Mouse (Mus musculus) intestine, embryonic 15.5 days (tissue): ENCODE results near the gene Sh3pxd2b. TPM values are rescaled to one million over a fixed set of nuclear protein-coding genes. Genes with fewer than 3 reads are reported as not detected.

ENCODE experiments used
- ATAC-seq: fragments of 200-750 bp; cut with Nextera tagmentation; 2 replicates; pipeline ENCODE4 v1.8.0; 2017; ENCODE audit warnings: moderate TSS enrichment, moderate library complexity
- H3K27ac ChIP-seq: fragments of 300-500 bp; sonication (generic); 2 replicates; pipeline ENCODE4 v1.5.1; 2015; ENCODE audit warnings: mild to moderate bottlenecking, inconsistent platforms
- H3K27me3 ChIP-seq: fragments of 300-500 bp; sonication (generic); replicated peaks from 2 replicates; pipeline ENCODE4 v1.6.1; 2015; ENCODE audit warnings: inconsistent platforms
- H3K36me3 ChIP-seq: fragments of 300-500 bp; sonication (generic); 2 replicates; pipeline ENCODE4 v1.6.1; 2015; ENCODE audit warnings: inconsistent platforms
- H3K4me1 ChIP-seq: fragments of 300-500 bp; sonication (generic); replicated peaks from 2 replicates; pipeline ENCODE4 v1.6.1; 2015; ENCODE audit warnings: inconsistent platforms
- H3K4me2 ChIP-seq: fragments of 300-500 bp; sonication (generic); replicated peaks from 2 replicates; pipeline ENCODE4 v1.6.1; 2015; ENCODE audit warnings: mild to moderate bottlenecking, inconsistent platforms
- H3K4me3 ChIP-seq: fragments of 300-500 bp; sonication (generic); replicated peaks from 2 replicates; pipeline ENCODE4 v1.5.1; 2015; ENCODE audit warnings: inconsistent platforms
- H3K9ac ChIP-seq: fragments of 300-500 bp; sonication (generic); 2 replicates; pipeline ENCODE4 v1.6.1; 2015; ENCODE audit warnings: inconsistent platforms
- H3K9me3 ChIP-seq: fragments of 300-500 bp; sonication (generic); 2 replicates; pipeline ENCODE4 v1.6.1; 2016; ENCODE audit warnings: inconsistent platforms
- WGBS: fragments of 180-500 bp; shearing (Covaris S2); methylation state at CpG from one replicate; pipeline ENCODE4 v1.1.7; 2015; 5-methylcytosine and 5-hydroxymethylcytosine counted together
- polyA plus RNA-seq: library from polyadenylated mRNA; unstranded; fragments of >200 nt; fragmentation: Nextera tagmentation; extraction: Ambion mirVana; gene quantifications from 2 replicates; pipeline ENCODE4 v1.2.1, GENCODE M21; 2015

The Sh3pxd2b gene
- polyA plus RNA-seq, 1 experiment from 2014 or later: 12.9 TPM

DNA sequence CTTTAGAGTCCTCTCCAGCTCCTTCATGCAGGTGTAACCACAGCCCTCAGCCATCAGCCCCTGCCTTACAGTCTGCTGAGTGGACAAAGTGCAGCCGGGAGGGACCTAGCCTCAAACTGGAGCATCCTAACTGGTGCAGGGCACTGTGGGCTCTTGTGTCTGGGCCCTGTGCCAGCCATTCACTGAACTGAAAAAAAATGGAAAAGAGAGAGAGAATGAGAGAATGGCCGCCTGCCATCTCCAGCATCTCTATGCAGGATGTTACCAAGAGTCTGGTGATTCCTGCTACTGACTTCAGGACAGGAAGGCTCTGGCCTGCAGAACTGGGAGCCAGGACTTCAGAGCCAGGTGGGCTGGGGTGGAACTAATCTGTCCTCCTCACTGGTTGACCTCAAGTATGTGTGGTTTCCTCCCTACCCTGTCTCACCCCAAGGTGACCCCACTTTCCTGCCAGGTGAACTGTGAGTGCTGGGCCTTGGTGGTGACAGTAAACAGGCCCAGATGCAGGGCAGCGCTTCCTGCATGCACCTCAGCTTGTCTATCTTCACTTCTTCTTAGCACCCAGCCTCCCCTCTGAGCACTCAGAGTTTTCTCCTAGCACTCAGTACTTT, 16.1 kb downstream of the Sh3pxd2b start:
- Histone ChIP-seq H3K9me3 (no peaks in the 10 kb centered on the region), H3K27me3 (no peaks in the 10 kb centered on the region), H3K4me2 (no peak overlapping the region), H3K4me3 (no peak overlapping the region), H3K27ac (peak overlapping the region; percentile 14; the same call in 1 of the 2 replicates), H3K36me3 (no peaks in the 10 kb centered on the region), H3K9ac (no peak overlapping the region), H3K4me1 (peaks cover 25% of the 10 kb centered on the region)
- peak; percentile 56; the same call in 1 of the 2 replicates for ATAC-seq
- 51% methylated on average over 3 of the region's 3 CpGs for WGBS

DNA sequence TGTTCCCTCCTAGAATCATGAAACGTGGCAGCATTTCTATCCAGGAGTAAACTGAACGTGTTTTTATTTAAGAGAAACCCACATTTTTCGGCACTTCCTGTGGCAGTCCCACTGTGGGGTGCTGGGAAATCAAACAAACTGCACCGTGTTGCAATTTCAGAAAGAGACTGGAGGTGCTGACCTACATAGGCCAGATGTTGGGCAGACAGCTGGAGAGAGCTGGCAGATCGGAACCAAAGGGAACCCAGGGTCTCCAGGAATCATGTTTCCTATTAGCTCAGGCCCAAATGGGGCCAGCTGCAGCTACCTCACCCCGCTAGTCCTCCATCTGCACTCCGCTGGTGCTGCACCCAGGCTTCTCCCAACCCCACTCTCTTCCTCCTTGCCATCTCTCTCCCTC, 16.8 kb downstream of the Sh3pxd2b start:
- ATAC-seq: no peak
- WGBS: 57% methylated on average over 7 of the region's 7 CpGs
- peaks cover 25% of the 10 kb centered on the region for H3K4me1 ChIP-seq
- no peak overlapping the region for H3K9ac ChIP-seq
- H3K36me3 ChIP-seq: no peaks in the 10 kb centered on the region
- no peaks in the 10 kb centered on the region for H3K27me3 ChIP-seq
- no peak overlapping the region for H3K4me2 ChIP-seq
- H3K27ac ChIP-seq: no peak overlapping the region
- no peaks in the 10 kb centered on the region for H3K9me3 ChIP-seq
- no peak overlapping the region for H3K4me3 ChIP-seq

DNA sequence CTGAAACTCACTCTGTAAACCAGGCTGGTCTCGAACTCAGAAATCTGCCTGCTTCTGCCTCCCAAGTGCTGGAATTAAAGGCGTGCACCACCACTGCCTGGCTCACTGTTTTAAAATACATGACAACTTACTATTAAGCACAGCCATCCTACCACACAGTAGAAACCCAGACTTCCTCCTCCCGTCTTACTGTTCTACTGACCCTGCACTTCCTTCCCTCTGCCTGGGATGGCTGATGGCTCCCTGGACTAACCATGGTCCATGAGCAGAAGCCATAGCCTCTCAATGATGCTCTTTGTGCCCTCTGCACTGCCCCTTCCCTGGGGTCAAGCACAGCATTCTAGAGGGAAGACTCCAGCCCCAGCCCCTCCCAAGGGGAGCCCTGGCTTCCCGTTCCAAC, 17.9 kb downstream of the Sh3pxd2b start:
- 80% methylated on average over 4 of the region's 4 CpGs for WGBS
- H3K27me3 ChIP-seq: no peaks in the 10 kb centered on the region
- no peak for ATAC-seq
- peaks cover 25% of the 10 kb centered on the region for H3K4me1 ChIP-seq
- no peak overlapping the region for H3K9ac ChIP-seq
- H3K27ac ChIP-seq: no peak overlapping the region
- H3K4me3 ChIP-seq: no peak overlapping the region
- H3K4me2 ChIP-seq: no peak overlapping the region
- no peaks in the 10 kb centered on the region for H3K9me3 ChIP-seq
- no peaks in the 10 kb centered on the region for H3K36me3 ChIP-seq

DNA sequence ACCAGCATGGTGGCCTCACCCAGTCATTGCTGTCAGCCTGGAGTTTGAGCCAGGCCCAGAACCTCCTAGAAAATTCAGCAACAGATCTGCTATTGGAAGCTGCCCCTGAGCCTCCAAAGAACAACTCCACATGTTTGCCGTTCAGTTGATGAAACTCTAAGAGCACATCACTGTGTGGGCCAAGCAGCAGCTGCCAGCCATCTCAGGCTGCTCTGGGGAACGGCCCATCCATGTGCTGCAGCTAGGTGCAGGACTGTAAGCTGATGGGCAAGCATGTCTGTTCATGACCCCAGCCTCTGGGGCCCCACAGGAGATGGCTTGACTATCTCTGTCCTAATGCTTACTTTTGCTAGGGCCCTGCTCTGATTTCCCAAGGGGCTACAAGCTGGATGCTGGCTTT, 19.4 kb downstream of the Sh3pxd2b start:
- no peak overlapping the region for H3K4me2 ChIP-seq
- 64% methylated on average over 2 of the region's 2 CpGs for WGBS
- no peak overlapping the region for H3K9ac ChIP-seq
- no peaks in the 10 kb centered on the region for H3K9me3 ChIP-seq
- H3K4me3 ChIP-seq: no peak overlapping the region
- ATAC-seq: no peak
- H3K36me3 ChIP-seq: peaks cover 4% of the 10 kb centered on the region; the same call in 1 of the 2 replicates
- no peaks in the 10 kb centered on the region for H3K27me3 ChIP-seq
- H3K4me1 ChIP-seq: peaks cover 25% of the 10 kb centered on the region
- H3K27ac ChIP-seq: no peak overlapping the region

DNA sequence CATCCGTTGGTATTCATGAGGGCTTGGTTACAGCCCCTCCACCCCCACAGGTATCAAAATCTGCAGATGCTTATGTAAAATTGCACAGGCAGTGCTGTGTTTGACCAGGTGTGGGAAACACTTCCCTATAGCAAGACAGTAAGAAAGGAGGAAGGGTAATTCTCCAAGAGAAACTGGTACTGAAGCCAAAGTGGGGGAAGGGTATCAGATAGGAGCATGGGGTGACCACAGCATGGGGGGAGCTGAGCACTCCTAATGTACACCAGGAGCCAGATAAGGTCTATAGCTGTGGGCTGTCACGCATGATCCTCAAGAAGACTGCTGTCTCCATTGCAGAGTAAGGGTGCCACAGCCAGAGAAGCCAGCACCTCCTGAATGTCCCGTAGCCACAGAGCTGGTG, 21.4 kb downstream of the Sh3pxd2b start:
- H3K4me1 ChIP-seq: peaks cover 12% of the 10 kb centered on the region
- WGBS: 91% methylated on average over 3 of the region's 3 CpGs
- no peaks in the 10 kb centered on the region for H3K9me3 ChIP-seq

DNA sequence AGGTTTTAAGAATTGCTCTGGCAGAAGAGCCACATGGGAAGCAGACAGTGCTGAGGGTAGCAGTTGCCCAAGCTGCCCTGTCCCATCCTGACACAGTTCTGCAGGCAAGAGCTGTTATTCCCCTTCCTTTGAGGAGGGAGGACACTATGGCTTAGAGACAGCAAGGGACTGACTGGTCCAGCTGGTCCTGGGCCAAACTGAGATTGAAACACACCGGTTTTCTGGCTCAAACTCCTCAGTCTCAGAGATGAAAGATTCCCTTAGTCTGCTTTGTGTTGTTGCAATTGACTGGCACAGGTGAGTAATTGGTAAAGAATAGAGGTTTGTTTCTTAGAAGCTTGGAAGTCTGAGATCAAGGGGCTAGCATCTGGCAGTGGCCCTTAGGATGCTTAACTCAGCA, 23.3 kb downstream of the Sh3pxd2b start:
- H3K4me3 ChIP-seq: no peak overlapping the region

More for the DNA sequence above, 21.4 kb downstream of the Sh3pxd2b start:
- Histone ChIP-seq H3K9ac (no peak overlapping the region), H3K4me3 (no peak overlapping the region), H3K27me3 (no peaks in the 10 kb centered on the region), H3K4me2 (no peak overlapping the region), H3K36me3 (peaks cover 7% of the 10 kb centered on the region; the same call in 1 of the 2 replicates), H3K27ac (no peak overlapping the region)
- ATAC-seq: no peak

DNA sequence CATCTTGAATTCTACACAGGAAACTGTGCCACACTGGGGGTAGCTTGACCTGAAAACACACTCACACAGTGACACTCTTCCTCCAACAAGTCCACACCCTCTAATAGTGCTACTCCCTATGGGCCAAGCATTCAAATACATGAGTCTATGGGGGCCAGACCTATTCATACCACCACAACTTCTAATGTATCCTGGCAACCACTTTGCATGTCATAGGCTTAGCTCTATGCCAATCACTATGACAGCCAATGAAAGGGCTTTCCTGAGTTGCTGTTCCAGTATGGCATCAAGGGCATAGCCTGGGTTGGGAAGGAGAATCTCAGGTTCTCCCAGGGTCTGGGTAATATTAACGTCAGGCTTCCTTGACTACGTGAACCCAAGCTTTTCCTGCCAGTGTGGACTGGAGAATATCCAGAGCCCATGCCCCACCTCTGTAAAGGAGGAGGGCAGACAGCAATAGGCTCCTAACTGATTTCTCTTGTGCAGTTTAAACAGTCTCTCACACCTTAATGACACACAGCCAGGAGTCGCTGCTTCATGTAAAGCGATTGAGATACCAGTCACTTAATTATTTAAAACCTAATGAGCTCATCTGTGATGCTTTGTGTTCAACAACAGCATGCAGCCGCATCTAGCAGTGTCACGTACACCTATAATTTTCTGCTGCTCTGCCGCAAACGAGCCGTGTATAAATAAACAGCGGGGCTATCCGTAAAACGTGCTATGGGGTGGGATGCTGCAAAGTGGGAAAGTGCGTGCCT, 25.8 kb downstream of the Sh3pxd2b start:
- Histone ChIP-seq H3K4me1 (no peaks in the 10 kb centered on the region), H3K36me3 (peaks cover 19% of the 10 kb centered on the region), H3K9me3 (no peaks in the 10 kb centered on the region), H3K27ac (no peak overlapping the region), H3K9ac (no peak overlapping the region), H3K4me3 (no peak overlapping the region), H3K27me3 (no peaks in the 10 kb centered on the region), H3K4me2 (no peak overlapping the region)
- no peak for ATAC-seq
- WGBS: 60% methylated on average over 13 of the region's 13 CpGs

More for the DNA sequence above, 23.3 kb downstream of the Sh3pxd2b start:
- Histone ChIP-seq H3K4me1 (no peaks in the 10 kb centered on the region), H3K4me2 (no peak overlapping the region), H3K36me3 (peaks cover 10% of the 10 kb centered on the region; the same call in 1 of the 2 replicates), H3K9ac (no peak overlapping the region), H3K9me3 (no peaks in the 10 kb centered on the region), H3K27me3 (no peaks in the 10 kb centered on the region), H3K27ac (no peak overlapping the region)
- 52% methylated on average over 1 of the region's 1 CpGs for WGBS
- no peak for ATAC-seq

DNA sequence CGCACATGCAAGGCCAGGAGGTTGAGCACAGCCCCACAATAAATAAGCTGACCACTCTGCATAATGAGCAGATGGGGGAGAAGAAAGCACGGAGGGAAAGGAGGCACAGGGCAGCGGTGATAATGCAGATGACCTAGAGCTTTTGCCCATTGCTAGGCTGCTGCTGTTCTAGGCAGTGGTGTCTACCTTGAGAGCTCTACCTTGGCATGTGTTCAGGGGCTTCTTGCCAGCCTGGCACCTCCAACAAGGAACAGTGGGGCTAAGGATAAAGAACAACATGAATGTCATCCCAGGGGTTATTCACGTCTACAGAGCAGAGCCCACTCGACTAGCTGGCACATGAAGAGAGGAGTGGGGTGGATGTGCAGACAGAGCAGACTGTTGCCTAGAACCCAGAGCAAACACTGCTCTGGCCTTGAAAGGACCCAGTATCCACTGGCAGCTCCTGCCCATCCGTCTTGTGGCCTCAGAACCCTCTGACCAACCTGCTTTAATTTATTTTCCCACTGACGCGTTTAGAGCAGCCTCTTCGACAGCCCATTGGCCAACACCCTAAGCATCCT, 26.5 kb downstream of the Sh3pxd2b start:
- Histone ChIP-seq H3K9me3 (no peaks in the 10 kb centered on the region), H3K4me1 (no peaks in the 10 kb centered on the region), H3K4me2 (no peak overlapping the region), H3K36me3 (peaks cover 19% of the 10 kb centered on the region), H3K9ac (no peak overlapping the region), H3K4me3 (no peak overlapping the region), H3K27ac (no peak overlapping the region), H3K27me3 (no peaks in the 10 kb centered on the region)
- ATAC-seq: no peak
- WGBS: 76% methylated on average over 9 of the region's 9 CpGs

DNA sequence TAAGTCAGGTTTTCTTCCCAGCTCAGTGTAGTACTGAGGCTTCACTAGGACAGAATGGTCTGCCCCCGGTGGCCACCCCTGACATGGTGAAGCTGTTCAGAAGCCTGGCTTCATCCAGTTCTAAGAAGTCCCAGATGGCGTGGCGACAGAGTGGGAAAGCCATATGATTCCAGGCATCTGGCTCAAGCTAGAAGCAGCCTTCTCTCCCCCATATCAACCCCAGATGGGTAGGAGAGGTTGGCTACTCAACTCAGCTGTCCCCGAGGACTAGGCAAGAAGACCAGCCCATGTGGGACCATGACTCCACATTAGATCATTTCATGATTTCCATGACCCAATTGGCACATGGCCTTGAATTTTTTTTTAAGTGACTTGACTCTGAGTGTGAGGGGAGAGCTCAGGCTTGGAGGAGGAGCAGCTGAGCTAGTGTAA, 27.5 kb downstream of the Sh3pxd2b start:
- peaks cover 19% of the 10 kb centered on the region for H3K36me3 ChIP-seq
- H3K9me3 ChIP-seq: no peaks in the 10 kb centered on the region
- H3K27ac ChIP-seq: no peak overlapping the region
- no peak overlapping the region for H3K9ac ChIP-seq
- 79% methylated on average over 4 of the region's 4 CpGs for WGBS
- no peak overlapping the region for H3K4me2 ChIP-seq
- no peaks in the 10 kb centered on the region for H3K4me1 ChIP-seq
- H3K4me3 ChIP-seq: no peak overlapping the region
- 0 out of 2 replicates have a peak, but pooled peaks have one; percentile 41 for ATAC-seq
- no peaks in the 10 kb centered on the region for H3K27me3 ChIP-seq

DNA sequence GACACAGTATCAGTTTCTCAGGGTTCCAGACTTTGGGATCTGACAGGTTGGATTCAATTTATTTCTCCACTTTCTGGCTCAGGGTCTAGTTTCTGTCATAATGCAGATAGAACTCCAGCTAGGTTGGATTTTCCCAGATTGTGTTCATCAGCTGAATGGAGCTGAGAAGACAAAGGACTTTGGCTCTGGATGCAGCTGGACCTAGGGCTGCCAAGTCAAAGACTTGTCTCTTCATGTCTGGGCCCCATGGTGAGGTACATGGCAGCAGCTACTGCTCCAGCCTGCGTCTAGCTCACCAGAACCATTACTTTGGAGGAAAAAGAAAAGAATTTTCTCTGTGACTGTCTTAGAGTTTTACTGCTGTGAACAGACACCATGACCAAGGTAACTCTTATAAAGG, 28.5 kb downstream of the Sh3pxd2b start:
- no peak overlapping the region for H3K27ac ChIP-seq
- no peak overlapping the region for H3K4me3 ChIP-seq
- no peak overlapping the region for H3K9ac ChIP-seq
- H3K4me1 ChIP-seq: no peaks in the 10 kb centered on the region
- H3K36me3 ChIP-seq: peaks cover 19% of the 10 kb centered on the region
- no peak for ATAC-seq
- 95% methylated on average over 1 of the region's 1 CpGs for WGBS
- no peaks in the 10 kb centered on the region for H3K27me3 ChIP-seq
- no peaks in the 10 kb centered on the region for H3K9me3 ChIP-seq
- H3K4me2 ChIP-seq: no peak overlapping the region

DNA sequence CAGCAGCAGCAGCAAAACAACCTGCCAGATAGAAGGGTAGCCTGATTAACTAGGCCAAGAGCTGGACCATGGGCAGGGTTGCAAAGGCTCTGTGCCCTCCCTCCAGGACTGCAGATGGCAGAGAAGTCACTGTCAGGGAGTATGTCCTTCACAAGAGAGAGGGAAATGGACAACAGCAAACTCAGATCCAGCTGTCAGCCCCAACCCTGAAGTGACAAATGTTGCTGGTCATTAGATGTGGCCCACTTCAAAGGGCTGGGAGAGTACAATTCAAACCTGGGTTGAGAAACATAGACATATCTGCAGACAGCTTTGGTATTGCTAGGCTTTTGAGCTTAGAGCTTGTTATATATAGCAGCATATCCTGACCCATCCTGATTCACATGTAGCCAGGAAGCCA, 32.3 kb downstream of the Sh3pxd2b start:
- Histone ChIP-seq H3K27ac (no peak overlapping the region), H3K4me2 (no peak overlapping the region), H3K9ac (no peak overlapping the region), H3K36me3 (peaks cover 12% of the 10 kb centered on the region), H3K4me3 (no peak overlapping the region), H3K27me3 (no peaks in the 10 kb centered on the region), H3K4me1 (peaks cover 4% of the 10 kb centered on the region; the same call in 1 of the 2 replicates), H3K9me3 (no peaks in the 10 kb centered on the region)
- no peak for ATAC-seq

DNA sequence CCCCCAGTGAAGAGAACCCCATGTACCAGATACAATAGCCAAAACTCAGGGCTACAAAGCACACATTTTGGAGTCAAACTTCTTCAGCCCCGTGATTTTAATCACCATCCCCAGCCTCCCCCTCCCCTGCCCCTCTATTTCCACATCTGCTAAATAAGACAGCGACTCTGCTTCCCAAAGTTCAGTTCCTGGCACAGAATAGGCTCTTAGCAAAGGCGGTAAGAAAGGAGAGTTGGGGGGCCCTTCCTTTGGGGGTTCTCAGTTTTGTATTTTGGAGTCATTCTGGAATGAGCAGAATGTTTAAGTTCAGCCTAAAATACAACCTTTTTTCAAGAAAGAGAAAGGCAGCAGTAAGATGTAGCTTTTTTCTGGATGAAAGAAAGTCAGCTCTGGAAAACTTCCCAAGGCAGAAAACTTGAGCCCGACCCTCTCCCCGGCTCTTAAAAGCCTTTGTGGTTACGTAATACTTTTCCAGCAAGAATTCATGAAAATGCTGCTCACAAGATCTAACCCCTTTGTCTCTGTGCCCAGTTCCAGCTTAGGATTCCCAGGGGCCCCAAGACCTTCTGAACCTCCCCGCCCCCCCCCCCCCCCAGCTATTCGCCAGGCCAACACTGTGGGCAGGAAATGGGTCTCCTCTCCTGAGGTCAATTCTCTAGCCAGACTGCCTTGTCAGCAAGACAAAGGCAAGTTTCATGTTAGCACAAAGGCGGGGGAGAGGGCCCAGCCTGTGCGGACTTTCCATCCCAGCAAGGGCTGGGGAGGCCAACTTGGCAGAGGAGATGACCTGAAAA, 35.9 kb downstream of the Sh3pxd2b start:
- Histone ChIP-seq H3K27ac (peak overlapping the region; percentile 76), H3K4me1 (peaks cover 4% of the 10 kb centered on the region; the same call in 1 of the 2 replicates), H3K36me3 (peaks cover 9% of the 10 kb centered on the region; the same call in 1 of the 2 replicates), H3K4me2 (no peak overlapping the region), H3K27me3 (no peaks in the 10 kb centered on the region), H3K4me3 (no peak overlapping the region), H3K9me3 (no peaks in the 10 kb centered on the region), H3K9ac (no peak overlapping the region)
- peak; percentile 87 for ATAC-seq
- 31% methylated on average over 10 of the region's 10 CpGs for WGBS
